Mouse (Mus musculus) hindbrain, embryonic 13.5 days (tissue): Measurements from ENCODE around the gene Smco2. TPM values are rescaled to one million over a fixed set of nuclear protein-coding genes. Genes with fewer than 3 reads are reported as not detected.
"Not testable (repeated sequence)": the region's sequence is repeated elsewhere in the genome, so short reads cannot be mapped to it uniquely, and the experiment has no call there.

ENCODE experiments used
- ATAC-seq: fragments of 200-750 bp; cut with Nextera tagmentation; 2 replicates; pipeline ENCODE4 v1.8.0; 2017; ENCODE audit warnings: moderate TSS enrichment; ENCODE audit not compliant: low FRiP score
- H3K27ac ChIP-seq: fragments of 300-500 bp; sonication (generic); 2 replicates; pipeline ENCODE4 v1.5.1; 2015; ENCODE audit warnings: inconsistent platforms, mild to moderate bottlenecking, moderate library complexity
- H3K27me3 ChIP-seq: fragments of 300-500 bp; sonication (generic); 2 replicates; pipeline ENCODE4 v1.6.1; 2015; ENCODE audit warnings: mild to moderate bottlenecking, inconsistent platforms
- H3K36me3 ChIP-seq: fragments of 300-500 bp; sonication (generic); 2 replicates; pipeline ENCODE4 v1.6.1; 2015; ENCODE audit warnings: mild to moderate bottlenecking, inconsistent platforms
- H3K4me1 ChIP-seq: fragments of 300-500 bp; sonication (generic); replicated peaks from 2 replicates; pipeline ENCODE4 v1.6.1; 2015; ENCODE audit warnings: inconsistent platforms
- H3K4me2 ChIP-seq: fragments of 300-500 bp; sonication (generic); 2 replicates; pipeline ENCODE4 v1.6.1; 2015; ENCODE audit warnings: inconsistent platforms, mild to moderate bottlenecking, moderate library complexity
- H3K4me3 ChIP-seq: fragments of 300-500 bp; sonication (generic); 2 replicates; pipeline ENCODE4 v1.5.1; 2015; ENCODE audit warnings: mild to moderate bottlenecking, inconsistent platforms
- H3K9ac ChIP-seq: fragments of 300-500 bp; sonication (generic); 2 replicates; pipeline ENCODE4 v1.6.1; 2015; ENCODE audit warnings: mild to moderate bottlenecking, inconsistent platforms
- H3K9me3 ChIP-seq: fragments of 300-500 bp; sonication (generic); 2 replicates; pipeline ENCODE4 v1.6.1; 2016; ENCODE audit warnings: inconsistent platforms
- WGBS: fragments of 180-500 bp; shearing (Covaris S2); methylation state at CpG from one replicate; pipeline ENCODE4 v1.1.7; 2015; 5-methylcytosine and 5-hydroxymethylcytosine counted together
- polyA plus RNA-seq: library from polyadenylated mRNA; unstranded; fragments of >200 nt; fragmentation: Nextera tagmentation; extraction: Ambion mirVana; gene quantifications from 2 replicates; pipeline ENCODE4 v1.2.1, GENCODE M21; 2015

Smco2 gene
- polyA plus RNA-seq, 1 experiment from 2014 or later = not detected

GRCm38 (mm10) chr6:146838366-146838765 lies 11.5 kb upstream of the Smco2 start:
- Histone ChIP-seq H3K27me3 (no peaks in the 10 kb centered on the region), H3K4me2 (no peak overlapping the region), H3K4me3 (no peak overlapping the region), H3K4me1 (0 out of 2 replicates have a peak, but pooled peaks cover 5% of the 10 kb centered on the region), H3K27ac (no peak overlapping the region), H3K36me3 (no peaks in the 10 kb centered on the region), H3K9me3 (no peaks in the 10 kb centered on the region), H3K9ac (no peak overlapping the region)
- ATAC-seq = no peak
- WGBS = 91% methylated on average over 5 of the region's 5 CpGs

GRCm38 (mm10) chr6:146838863-146839262 lies 11.0 kb upstream of the Smco2 start:
- H3K9me3 ChIP-seq = no peaks in the 10 kb centered on the region
- no peak overlapping the region for H3K4me2 ChIP-seq
- 0 out of 2 replicates have a peak, but pooled peaks cover 5% of the 10 kb centered on the region for H3K4me1 ChIP-seq
- H3K9ac ChIP-seq = no peak overlapping the region
- ATAC-seq = no peak
- no peak overlapping the region for H3K27ac ChIP-seq
- H3K36me3 ChIP-seq = no peaks in the 10 kb centered on the region
- no peaks in the 10 kb centered on the region for H3K27me3 ChIP-seq
- 96% methylated on average over 4 of the region's 4 CpGs for WGBS
- H3K4me3 ChIP-seq = no peak overlapping the region

- H3K27me3 ChIP-seq = no peaks in the 10 kb centered on the region
- no peak overlapping the region for H3K9ac ChIP-seq
- H3K4me2 ChIP-seq = no peak overlapping the region
- H3K4me3 ChIP-seq = no peak overlapping the region
- H3K27ac ChIP-seq = no peak overlapping the region
- H3K9me3 ChIP-seq = no peaks in the 10 kb centered on the region
- 82% methylated on average over 6 of the region's 6 CpGs for WGBS
- H3K36me3 ChIP-seq = no peaks in the 10 kb centered on the region
- 0 out of 2 replicates have a peak, but pooled peaks cover 4% of the 10 kb centered on the region for H3K4me1 ChIP-seq
- ATAC-seq = no peak
These were observed 5.0 kb upstream of the Smco2 start for GRCm38 (mm10) chr6:146844867-146845266.

- WGBS = 74% methylated on average over 5 of the region's 5 CpGs
- no peak overlapping the region for H3K4me3 ChIP-seq
- H3K9ac ChIP-seq = no peak overlapping the region
- no peaks in the 10 kb centered on the region for H3K27me3 ChIP-seq
- no peak for ATAC-seq
- no peak overlapping the region for H3K4me2 ChIP-seq
- no peak overlapping the region for H3K27ac ChIP-seq
- H3K36me3 ChIP-seq = no peaks in the 10 kb centered on the region
- H3K4me1 ChIP-seq = 0 out of 2 replicates have a peak, but pooled peaks cover 4% of the 10 kb centered on the region
- H3K9me3 ChIP-seq = no peaks in the 10 kb centered on the region
These were observed 4.6 kb upstream of the Smco2 start for GRCm38 (mm10) chr6:146845347-146845746.

GRCm38 (mm10) chr6:146845961-146846750 lies 3.7 kb upstream of the Smco2 start:
- peak; percentile 43; the same call in 1 of the 2 replicates for ATAC-seq
- no peak overlapping the region; the same call in 1 of the 2 replicates for H3K27ac ChIP-seq
- no peak overlapping the region for H3K4me3 ChIP-seq
- H3K36me3 ChIP-seq = no peaks in the 10 kb centered on the region
- no peak overlapping the region for H3K4me2 ChIP-seq
- no peaks in the 10 kb centered on the region for H3K27me3 ChIP-seq
- H3K4me1 ChIP-seq = 0 out of 2 replicates have a peak, but pooled peaks cover 4% of the 10 kb centered on the region
- no peaks in the 10 kb centered on the region for H3K9me3 ChIP-seq
- no peak overlapping the region for H3K9ac ChIP-seq
- 72% methylated on average over 15 of the region's 15 CpGs for WGBS

GRCm38 (mm10) chr6:146847402-146847801 lies 2.5 kb upstream of the Smco2 start:
- no peak for ATAC-seq
- H3K36me3 ChIP-seq = no peaks in the 10 kb centered on the region
- no peak overlapping the region for H3K4me3 ChIP-seq
- H3K4me1 ChIP-seq = 0 out of 2 replicates have a peak, but pooled peaks cover 4% of the 10 kb centered on the region
- 81% methylated on average over 3 of the region's 3 CpGs for WGBS
- H3K27me3 ChIP-seq = no peaks in the 10 kb centered on the region
- H3K4me2 ChIP-seq = no peak overlapping the region
- no peak overlapping the region for H3K9ac ChIP-seq
- no peaks in the 10 kb centered on the region for H3K9me3 ChIP-seq
- no peak overlapping the region for H3K27ac ChIP-seq

GRCm38 (mm10) chr6:146848281-146848680 lies 1.6 kb upstream of the Smco2 start:
- Histone ChIP-seq H3K4me2 (no peak overlapping the region), H3K4me3 (no peak overlapping the region), H3K9ac (no peak overlapping the region), H3K27me3 (no peaks in the 10 kb centered on the region), H3K9me3 (no peaks in the 10 kb centered on the region), H3K36me3 (no peaks in the 10 kb centered on the region), H3K4me1 (0 out of 2 replicates have a peak, but pooled peaks cover 4% of the 10 kb centered on the region), H3K27ac (no peak overlapping the region)
- no peak for ATAC-seq
- 93% methylated on average over 3 of the region's 3 CpGs for WGBS

- H3K4me1 ChIP-seq = no peaks in the 10 kb centered on the region
- no peak overlapping the region for H3K4me3 ChIP-seq
- no peak overlapping the region for H3K27ac ChIP-seq
- no peak for ATAC-seq
- no peaks in the 10 kb centered on the region for H3K27me3 ChIP-seq
- no peaks in the 10 kb centered on the region for H3K36me3 ChIP-seq
- H3K9ac ChIP-seq = no peak overlapping the region
- H3K4me2 ChIP-seq = no peak overlapping the region
- 90% methylated on average over 3 of the region's 3 CpGs for WGBS
- H3K9me3 ChIP-seq = no peaks in the 10 kb centered on the region
These were observed 2.0 kb downstream of the Smco2 start for GRCm38 (mm10) chr6:146851916-146852315.

- Histone ChIP-seq H3K9ac (no peak overlapping the region), H3K27ac (no peak overlapping the region), H3K4me1 (no peaks in the 10 kb centered on the region), H3K36me3 (no peaks in the 10 kb centered on the region), H3K4me2 (no peak overlapping the region), H3K4me3 (no peak overlapping the region), H3K27me3 (no peaks in the 10 kb centered on the region), H3K9me3 (no peaks in the 10 kb centered on the region)
- ATAC-seq = no peak
- 87% methylated on average over 4 of the region's 4 CpGs for WGBS
These were observed 2.8 kb downstream of the Smco2 start for GRCm38 (mm10) chr6:146852739-146853138.

- Histone ChIP-seq H3K4me2 (no peak overlapping the region), H3K9me3 (no peaks in the 10 kb centered on the region), H3K4me1 (no peaks in the 10 kb centered on the region), H3K36me3 (no peaks in the 10 kb centered on the region), H3K27me3 (no peaks in the 10 kb centered on the region), H3K27ac (no peak overlapping the region), H3K4me3 (no peak overlapping the region), H3K9ac (no peak overlapping the region)
- ATAC-seq = no peak
- WGBS = 93% methylated on average over 9 of the region's 9 CpGs
These were observed 5.3 kb downstream of the Smco2 start for GRCm38 (mm10) chr6:146855185-146855584.

GRCm38 (mm10) chr6:146857386-146857785 lies 7.5 kb downstream of the Smco2 start:
- no peak overlapping the region for H3K4me2 ChIP-seq
- H3K9ac ChIP-seq = no peak overlapping the region
- no peak overlapping the region for H3K27ac ChIP-seq
- no peak for ATAC-seq
- no peaks in the 10 kb centered on the region for H3K9me3 ChIP-seq
- no peak overlapping the region for H3K4me3 ChIP-seq
- no peaks in the 10 kb centered on the region for H3K36me3 ChIP-seq
- no peaks in the 10 kb centered on the region for H3K27me3 ChIP-seq
- no peaks in the 10 kb centered on the region for H3K4me1 ChIP-seq
- 96% methylated on average over 2 of the region's 2 CpGs for WGBS

- H3K4me1 ChIP-seq = no peaks in the 10 kb centered on the region
- 92% methylated on average over 2 of the region's 2 CpGs for WGBS
- H3K4me2 ChIP-seq = no peak overlapping the region
- no peaks in the 10 kb centered on the region for H3K36me3 ChIP-seq
- no peak overlapping the region for H3K9ac ChIP-seq
- H3K27me3 ChIP-seq = no peaks in the 10 kb centered on the region
- H3K27ac ChIP-seq = no peak overlapping the region
- no peaks in the 10 kb centered on the region for H3K9me3 ChIP-seq
- H3K4me3 ChIP-seq = no peak overlapping the region
- ATAC-seq = no peak
These were observed 13.2 kb downstream of the Smco2 start for GRCm38 (mm10) chr6:146863154-146863553.

- not testable (repeated sequence) for ATAC-seq, H3K9me3 ChIP-seq, H3K9ac ChIP-seq, H3K4me3 ChIP-seq, H3K4me2 ChIP-seq, H3K27me3 ChIP-seq, H3K27ac ChIP-seq, H3K4me1 ChIP-seq, H3K36me3 ChIP-seq
- 92% methylated on average over 3 of the region's 5 CpGs for WGBS
These were observed 14.5 kb downstream of the Smco2 start for GRCm38 (mm10) chr6:146864370-146864769.
